Mouse (Mus musculus): ENCODE measurements around the gene Lyrm1.

Gene Lyrm1

GRCm38 (mm10) chr7:119965651-119966395 lies 70.2 kb downstream of the Lyrm1 start:
- DNase-seq (ENCODE audit: low spot score in 2 of 2), result no peak

- DNase-seq (ENCODE audit: low spot score in 2 of 2), result no peak
Observed at GRCm38 (mm10) chr7:119969320-119969719, 73.7 kb downstream of the Lyrm1 start.

GRCm38 (mm10) chr7:119974214-119974613 lies 78.6 kb downstream of the Lyrm1 start:
- no peak for DNase-seq (ENCODE audit: low spot score in 2 of 2)

GRCm38 (mm10) chr7:119976256-119976655 lies 80.6 kb downstream of the Lyrm1 start:
- no peak for DNase-seq (ENCODE audit: low spot score in 2 of 2)

GRCm38 (mm10) chr7:119977574-119977973 lies 81.9 kb downstream of the Lyrm1 start:
- DNase-seq (ENCODE audit: low spot score in 2 of 2), result no peak

GRCm38 (mm10) chr7:119978576-119978975 lies 82.9 kb downstream of the Lyrm1 start:
- DNase-seq (ENCODE audit: low spot score in 2 of 2), result no peak

GRCm38 (mm10) chr7:119980170-119980569 lies 84.5 kb downstream of the Lyrm1 start:
- no peak for DNase-seq (ENCODE audit: low spot score in 2 of 2)

- DNase-seq (ENCODE audit: low spot score in 2 of 2), result no peak
Observed at GRCm38 (mm10) chr7:119985279-119985912, 89.7 kb downstream of the Lyrm1 start.

- no peak for DNase-seq (ENCODE audit: low spot score in 2 of 2)
Observed at GRCm38 (mm10) chr7:119997066-119997465, 101.4 kb downstream of the Lyrm1 start.
